In genomic region chr8:77276827-77277226, GRCm38 (mm10) we compare ENCODE assay signal across 9 mouse cellular contexts.
DNase-seq lines count a peak whose midpoint lies in the region; ATAC-seq lines count a peak whose summit lies in the region.
"Had no signal": no experiment of that assay in that cellular context is flagged by ENCODE, and none has a peak within 500 bp of the region (broad histone marks: within the 10 kb centered on the region; RNA-seq: fewer than 3 reads in every experiment).

No protein-coding gene starts in this region.

- H3K36me3 ChIP-seq in lung, embryonic 15.5 days, result no peaks in the 10 kb centered on the region
- no peaks in the 10 kb centered on the region for H3K36me3 ChIP-seq in midbrain, embryonic 15.5 days (replicated peaks)
- no peaks in the 10 kb centered on the region for H3K36me3 ChIP-seq in hindbrain, embryonic 10.5 days
- peaks cover 5% of the 10 kb centered on the region; the same call in 1 of the 2 replicates for H3K36me3 ChIP-seq in embryonic facial prominence, embryonic 10.5 days (replicated peaks)

- 58% methylated on average over 10 of the region's 10 CpGs for WGBS in lung, embryonic 15.5 days
- 88% methylated on average over 10 of the region's 10 CpGs for WGBS in midbrain, embryonic 15.5 days
- 92% methylated on average over 10 of the region's 10 CpGs for WGBS in hindbrain, embryonic 10.5 days
- 87% methylated on average over 10 of the region's 10 CpGs for WGBS in embryonic facial prominence, embryonic 10.5 days

- H3K4me3 ChIP-seq in lung, embryonic 15.5 days, result no peak overlapping the region
- no peak overlapping the region for H3K4me3 ChIP-seq in midbrain, embryonic 15.5 days
- no peak overlapping the region for H3K4me3 ChIP-seq in hindbrain, embryonic 10.5 days
- H3K4me3 ChIP-seq in embryonic facial prominence, embryonic 10.5 days, result no peak overlapping the region
- H3K4me3 ChIP-seq: erythroblast, embryonic 14.5 days had no signal

- H3K4me2 ChIP-seq in lung, embryonic 15.5 days, result no peak overlapping the region; the same call in 1 of the 2 replicates
- H3K4me2 ChIP-seq in midbrain, embryonic 15.5 days, result no peak overlapping the region

- no peak overlapping the region for H3K9ac ChIP-seq in lung, embryonic 15.5 days
- no peak overlapping the region for H3K9ac ChIP-seq in midbrain, embryonic 15.5 days

- DNase-seq in adrenal gland, postnatal 10 days, result peak; percentile 42
- peak; percentile 25 to 55 for DNase-seq in adrenal gland, postnatal 36 days
- peak; percentile 61 for DNase-seq in heart, postnatal 25 days (ENCODE audit: low spot score)
- no peak for DNase-seq in hindbrain, embryonic 10.5 days (ENCODE audit: low spot score)
- DNase-seq in embryonic facial prominence, embryonic 10.5 days (ENCODE audit: low spot score), result no peak

- peak overlapping the region; percentile 30; the same call in 1 of the 2 replicates for H3K27ac ChIP-seq in lung, embryonic 15.5 days
- no peak overlapping the region for H3K27ac ChIP-seq in midbrain, embryonic 15.5 days
- H3K27ac ChIP-seq in hindbrain, embryonic 10.5 days, result no peak overlapping the region
- H3K27ac ChIP-seq in embryonic facial prominence, embryonic 10.5 days (replicated peaks), result no peak overlapping the region

- intact Hi-C loops in heart, postnatal 25 days (cut with DNase I), result no loop called here

- no peaks in the 10 kb centered on the region for H3K9me3 ChIP-seq in lung, embryonic 15.5 days
- H3K9me3 ChIP-seq in midbrain, embryonic 15.5 days, result no peaks in the 10 kb centered on the region
- H3K9me3 ChIP-seq in hindbrain, embryonic 10.5 days, result no peaks in the 10 kb centered on the region
- H3K9me3 ChIP-seq in embryonic facial prominence, embryonic 10.5 days, result no peaks in the 10 kb centered on the region

- H3K27me3 ChIP-seq in lung, embryonic 15.5 days, result no peaks in the 10 kb centered on the region
- no peaks in the 10 kb centered on the region for H3K27me3 ChIP-seq in midbrain, embryonic 15.5 days (replicated peaks)
- no peaks in the 10 kb centered on the region for H3K27me3 ChIP-seq in hindbrain, embryonic 10.5 days (ENCODE audit: insufficient read depth, poor library complexity, severe bottlenecking)
- H3K27me3 ChIP-seq in embryonic facial prominence, embryonic 10.5 days (replicated peaks; ENCODE audit: low read depth, poor library complexity, severe bottlenecking), result no peaks in the 10 kb centered on the region

- peaks cover 17% of the 10 kb centered on the region for H3K4me1 ChIP-seq in lung, embryonic 15.5 days
- no peaks in the 10 kb centered on the region for H3K4me1 ChIP-seq in midbrain, embryonic 15.5 days
- H3K4me1 ChIP-seq in hindbrain, embryonic 10.5 days (replicated peaks), result no peaks in the 10 kb centered on the region
- H3K4me1 ChIP-seq in embryonic facial prominence, embryonic 10.5 days, result peaks cover 17% of the 10 kb centered on the region

- ATAC-seq in lung, embryonic 15.5 days (ENCODE audit: borderline replicate concordance, extremely low read depth, low FRiP score, low TSS enrichment), result peak; percentile 40; the same call in 1 of the 2 replicates
- ATAC-seq in midbrain, embryonic 15.5 days (replicated peaks), result no peak
- ATAC-seq: intestine, postnatal 0 days had no signal

Comparison
In these comparisons a context has a peak if more than half of its experiments do, and no peak if none do; other contexts are left out.
1. DNase-seq: peak in adrenal gland, postnatal 10 days (single experiment), adrenal gland, postnatal 36 days (2 of 2) and heart, postnatal 25 days (single experiment); none in hindbrain, embryonic 10.5 days (single experiment) and embryonic facial prominence, embryonic 10.5 days (single experiment).